Mouse (Mus musculus) heart, embryonic 16.5 days (tissue): ENCODE measurements at regions not wholly inside any gene's neighbourhood (a gene's known extent, or its start where the extent isn't known, plus 50 kb on each side); places are given as distances from the start of the nearest gene placed in this dataset.

ENCODE experiments used
- ATAC-seq: fragments of 200-750 bp; cut with Nextera tagmentation; replicated peaks from 2 replicates; pipeline ENCODE4 v1.8.0; 2017; ENCODE audit warnings: moderate number of reproducible peaks; ENCODE audit not compliant: insufficient read depth, low FRiP score; ENCODE audit errors: extremely low read depth
- H3K27ac ChIP-seq: fragments of 300-500 bp; sonication (generic); 2 replicates; pipeline ENCODE4 v1.5.1; 2014; ENCODE audit warnings: mild to moderate bottlenecking, low read length, control low read depth, moderate library complexity
- H3K27me3 ChIP-seq: fragments of 300-500 bp; sonication (generic); 2 replicates; pipeline ENCODE4 v1.6.1; 2014; ENCODE audit warnings: low read length, mixed read lengths; ENCODE audit not compliant: control insufficient read depth, insufficient read depth
- H3K36me3 ChIP-seq: fragments of 300-500 bp; sonication (generic); 2 replicates; pipeline ENCODE4 v1.6.1; 2014; ENCODE audit not compliant: control insufficient read depth, insufficient read depth
- H3K4me1 ChIP-seq: fragments of 300-500 bp; sonication (generic); 2 replicates; pipeline ENCODE4 v1.6.1; 2014; ENCODE audit warnings: low read length, mixed read lengths; ENCODE audit not compliant: control insufficient read depth, insufficient read depth
- H3K4me2 ChIP-seq: fragments of 300-500 bp; sonication (generic); 2 replicates; pipeline ENCODE4 v1.6.1; 2014; ENCODE audit warnings: low read depth, mild to moderate bottlenecking, control low read depth, low read length
- H3K4me3 ChIP-seq: fragments of 300-500 bp; sonication (generic); 2 replicates; pipeline ENCODE4 v1.5.1; 2014; ENCODE audit warnings: mild to moderate bottlenecking, control low read depth, low read length
- H3K9ac ChIP-seq: fragments of 300-500 bp; sonication (generic); 2 replicates; pipeline ENCODE4 v1.6.1; 2014; ENCODE audit warnings: low read length, control low read depth
- H3K9me3 ChIP-seq: fragments of 300-500 bp; sonication (generic); replicated peaks from 2 replicates; pipeline ENCODE4 v1.6.1; 2016; ENCODE audit warnings: low read length; ENCODE audit not compliant: control insufficient read depth
- WGBS: fragments of 180-500 bp; shearing (Covaris S2); extraction: QIAGEN DNeasy Blood & Tissue Kit; methylation state at CpG from one replicate; pipeline ENCODE4 v1.1.7; 2014; 5-methylcytosine and 5-hydroxymethylcytosine counted together

DNA sequence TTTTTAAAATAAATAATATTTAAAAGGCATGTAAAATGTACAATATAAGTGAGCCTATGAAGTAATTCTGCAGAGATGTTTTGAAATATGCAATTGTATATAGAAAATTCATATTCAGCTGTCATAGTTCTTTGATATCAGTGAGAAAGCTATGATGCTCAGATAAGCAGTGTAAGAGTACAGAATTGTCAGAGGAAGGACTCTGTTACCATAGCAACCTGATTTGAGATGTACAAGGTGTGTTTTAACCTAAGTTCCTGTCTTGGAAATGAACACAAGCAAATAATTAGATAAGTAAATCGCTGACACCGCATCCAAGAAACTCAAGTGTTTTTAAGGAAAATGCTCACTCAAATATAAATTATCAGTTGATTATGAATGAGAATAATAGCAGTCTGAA, 271.8 kb downstream of the Gabrg2 start:
- Histone ChIP-seq H3K4me2 (no peak overlapping the region), H3K9me3 (no peaks in the 10 kb centered on the region), H3K4me3 (no peak overlapping the region), H3K9ac (no peak overlapping the region), H3K36me3 (no peaks in the 10 kb centered on the region), H3K27me3 (no peaks in the 10 kb centered on the region), H3K27ac (no peak overlapping the region), H3K4me1 (no peaks in the 10 kb centered on the region)
- no peak for ATAC-seq
- 86% methylated on average over 2 of the region's 2 CpGs for WGBS

DNA sequence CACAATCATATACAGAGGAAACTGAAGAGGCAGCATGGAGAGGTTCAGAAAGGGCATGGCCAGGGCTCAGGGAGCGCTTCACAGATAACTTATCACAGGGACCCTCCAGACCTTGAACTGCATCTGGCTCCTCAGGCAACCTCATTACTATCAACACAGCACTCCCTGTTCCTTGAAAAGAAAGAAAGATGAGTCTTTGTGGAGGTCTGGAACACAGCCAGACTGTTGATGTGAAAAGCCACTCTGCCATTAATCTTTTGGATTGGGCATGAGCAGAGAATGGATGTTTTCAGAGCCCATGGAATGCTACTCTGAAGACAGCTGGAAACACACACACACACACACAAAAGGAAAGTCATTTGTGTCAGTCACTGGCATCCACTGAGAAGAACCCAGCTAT, 284.0 kb downstream of the Gabrg2 start:
- no peaks in the 10 kb centered on the region for H3K9me3 ChIP-seq
- WGBS, result 50% methylated on average over 1 of the region's 1 CpGs
- no peak overlapping the region for H3K27ac ChIP-seq
- H3K4me1 ChIP-seq, result no peaks in the 10 kb centered on the region
- ATAC-seq, result no peak
- H3K27me3 ChIP-seq, result no peaks in the 10 kb centered on the region
- no peaks in the 10 kb centered on the region for H3K36me3 ChIP-seq
- no peak overlapping the region for H3K4me3 ChIP-seq
- H3K4me2 ChIP-seq, result no peak overlapping the region
- H3K9ac ChIP-seq, result no peak overlapping the region

DNA sequence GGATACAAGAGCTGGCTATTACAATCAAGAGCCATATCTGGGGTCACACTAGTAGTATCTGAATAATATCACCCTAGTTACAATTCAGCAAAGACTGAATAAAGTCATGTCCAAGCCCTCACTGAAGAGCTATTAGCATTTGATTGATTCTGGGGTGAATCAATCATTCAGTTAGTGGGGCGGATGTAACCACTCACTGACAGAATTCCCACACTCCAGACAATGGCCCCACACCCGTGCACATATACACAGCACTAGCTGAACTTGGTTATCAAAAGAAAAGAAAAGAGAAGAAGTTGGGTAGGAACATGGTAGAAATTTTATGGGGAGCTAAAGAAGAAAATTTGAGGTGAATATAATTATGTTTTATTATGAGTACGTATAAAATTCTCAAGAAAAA, 310.0 kb downstream of the Gabrg2 start:
- Histone ChIP-seq H3K27me3 (no peaks in the 10 kb centered on the region), H3K9ac (no peak overlapping the region), H3K9me3 (no peaks in the 10 kb centered on the region), H3K4me3 (no peak overlapping the region), H3K36me3 (no peaks in the 10 kb centered on the region), H3K4me1 (no peaks in the 10 kb centered on the region), H3K27ac (no peak overlapping the region), H3K4me2 (no peak overlapping the region)
- WGBS, result 69% methylated on average over 3 of the region's 3 CpGs
- ATAC-seq, result no peak

DNA sequence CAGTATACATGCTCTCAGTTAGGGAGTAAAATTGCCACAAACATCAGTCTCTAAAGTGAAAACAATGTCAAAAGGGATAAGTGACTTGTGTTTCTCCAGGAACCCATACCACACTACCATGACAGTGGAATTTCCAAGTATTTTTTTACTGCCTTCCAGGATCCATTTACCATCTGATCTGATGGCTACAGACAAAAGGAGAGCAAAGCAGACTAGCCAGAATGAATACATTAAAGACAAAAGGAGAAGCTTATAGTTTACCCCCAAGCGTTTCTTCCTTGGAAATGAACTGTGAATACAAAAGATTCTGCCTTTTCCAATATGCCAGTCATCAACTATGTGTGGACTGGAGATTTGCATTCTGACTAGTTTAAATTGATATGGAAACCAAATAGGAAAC, 317.7 kb downstream of the Gabrg2 start:
- Histone ChIP-seq H3K27me3 (no peaks in the 10 kb centered on the region), H3K4me3 (no peak overlapping the region), H3K36me3 (no peaks in the 10 kb centered on the region), H3K27ac (no peak overlapping the region), H3K4me1 (no peaks in the 10 kb centered on the region), H3K4me2 (no peak overlapping the region), H3K9me3 (no peaks in the 10 kb centered on the region), H3K9ac (no peak overlapping the region)
- WGBS, result 57% methylated on average over 1 of the region's 1 CpGs
- ATAC-seq, result no peak

DNA sequence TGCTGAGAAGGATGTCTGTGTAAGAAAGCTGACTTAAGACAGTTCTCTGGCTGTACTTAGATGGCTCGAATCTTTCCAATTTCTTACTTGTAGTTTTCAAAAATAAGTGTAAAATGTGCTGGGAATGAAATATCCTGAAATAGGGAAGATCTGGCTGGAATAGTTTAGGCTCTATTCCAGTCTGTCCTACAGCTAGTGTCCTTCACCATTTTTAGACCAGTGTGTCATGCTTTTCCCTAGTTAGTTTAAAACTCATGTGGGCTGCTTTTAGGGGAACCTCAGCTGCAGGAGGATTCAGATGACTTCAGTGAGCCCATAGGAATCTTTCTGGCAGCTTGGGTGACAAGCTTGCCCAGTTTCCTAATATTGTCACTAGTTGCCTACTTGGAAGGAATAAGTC, 348.1 kb downstream of the Gabrg2 start:
- H3K4me1 ChIP-seq, result no peaks in the 10 kb centered on the region
- ATAC-seq, result no peak
- H3K4me3 ChIP-seq, result no peak overlapping the region
- no peaks in the 10 kb centered on the region for H3K9me3 ChIP-seq
- H3K36me3 ChIP-seq, result no peaks in the 10 kb centered on the region
- no peaks in the 10 kb centered on the region for H3K27me3 ChIP-seq
- no peak overlapping the region for H3K9ac ChIP-seq
- no peak overlapping the region for H3K27ac ChIP-seq
- no peak overlapping the region for H3K4me2 ChIP-seq
- WGBS, result 65% methylated on average over 1 of the region's 1 CpGs

DNA sequence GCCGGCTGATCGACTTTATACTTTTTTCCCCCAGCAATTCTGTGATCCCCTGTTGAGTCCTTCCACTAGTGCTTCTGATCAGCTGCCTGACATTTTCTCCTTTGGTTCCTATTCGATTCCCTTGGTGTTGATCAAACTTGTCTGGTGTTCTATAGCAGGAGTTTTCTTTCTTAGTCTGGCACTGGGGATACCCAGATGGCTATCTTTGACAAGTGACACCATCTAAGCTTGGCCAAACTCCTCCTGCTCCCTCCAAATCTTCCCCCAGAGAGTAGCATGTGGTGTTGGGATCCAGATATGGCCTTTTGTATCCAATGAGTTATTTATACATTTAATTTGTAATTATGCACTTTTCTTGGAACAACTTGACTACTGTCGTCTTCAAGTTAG, 355.2 kb downstream of the Gabrg2 start:
- Histone ChIP-seq H3K4me2 (no peak overlapping the region), H3K27me3 (no peaks in the 10 kb centered on the region), H3K4me1 (no peaks in the 10 kb centered on the region), H3K36me3 (no peaks in the 10 kb centered on the region), H3K27ac (no peak overlapping the region), H3K4me3 (no peak overlapping the region), H3K9me3 (no peaks in the 10 kb centered on the region), H3K9ac (no peak overlapping the region)
- WGBS, result 40% methylated on average over 4 of the region's 4 CpGs
- no peak for ATAC-seq

DNA sequence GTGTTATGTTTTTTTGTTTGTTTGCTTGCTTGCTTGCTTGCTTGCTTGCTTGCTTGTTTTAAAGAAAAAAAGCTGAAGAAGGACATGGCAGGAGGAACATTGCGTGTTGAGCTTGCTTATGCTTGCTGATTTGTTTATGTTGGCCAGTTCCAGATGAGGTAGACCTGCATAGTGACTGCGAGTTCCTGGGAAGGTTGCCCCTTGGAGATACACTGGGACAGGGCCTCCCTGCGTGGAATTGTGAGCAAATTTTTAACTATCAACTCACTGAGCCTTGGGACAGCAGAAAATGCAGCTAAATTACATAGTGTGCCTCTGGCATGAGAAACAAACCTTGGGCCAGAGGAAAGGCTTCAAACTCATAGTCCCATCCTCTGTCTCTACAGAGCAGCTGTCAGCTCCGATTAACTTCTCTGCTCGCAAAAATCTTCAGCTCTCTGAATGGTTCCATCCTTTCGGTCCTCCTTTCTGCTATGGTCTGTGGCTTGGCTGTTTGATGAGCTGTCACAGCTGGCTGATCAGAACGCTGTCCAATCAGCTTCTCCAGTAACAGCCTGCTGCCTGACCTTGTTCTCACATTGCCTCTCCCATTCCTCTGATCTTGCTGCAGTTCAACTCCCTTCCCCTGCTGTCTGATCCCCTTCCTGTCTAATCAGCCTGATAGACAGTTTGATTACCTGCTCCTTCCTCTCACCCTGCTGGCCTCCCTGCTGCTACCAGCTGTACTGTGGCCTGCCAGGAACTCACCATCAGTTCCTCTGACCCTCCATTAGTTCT, 355.7 kb downstream of the Gabrg2 start:
- peak; percentile 60 for ATAC-seq
- H3K27me3 ChIP-seq, result no peaks in the 10 kb centered on the region
- H3K9ac ChIP-seq, result no peak overlapping the region
- WGBS, result 27% methylated on average over 7 of the region's 7 CpGs
- H3K36me3 ChIP-seq, result no peaks in the 10 kb centered on the region
- no peaks in the 10 kb centered on the region for H3K4me1 ChIP-seq
- no peaks in the 10 kb centered on the region for H3K9me3 ChIP-seq
- no peak overlapping the region for H3K4me2 ChIP-seq
- no peak overlapping the region for H3K27ac ChIP-seq
- H3K4me3 ChIP-seq, result no peak overlapping the region

DNA sequence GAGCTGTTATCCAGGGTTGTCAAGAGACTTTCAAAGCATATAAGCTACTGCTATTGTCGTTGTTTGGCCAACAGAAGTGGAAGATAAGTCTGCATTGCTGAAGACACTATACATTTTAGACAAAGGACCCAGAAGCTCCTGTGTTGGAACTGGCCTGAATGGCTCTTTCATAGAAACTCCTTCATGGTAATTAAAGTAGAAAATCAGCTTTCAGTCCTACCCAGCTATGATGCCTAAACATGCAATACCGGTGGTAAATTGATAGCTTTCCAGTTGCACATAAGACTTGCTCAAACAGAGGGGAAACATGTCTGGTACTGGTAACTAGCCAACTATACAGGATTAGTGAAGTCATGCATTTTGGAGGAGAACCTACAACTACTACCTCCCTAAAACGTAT, 356.6 kb downstream of the Gabrg2 start:
- no peaks in the 10 kb centered on the region for H3K36me3 ChIP-seq

DNA sequence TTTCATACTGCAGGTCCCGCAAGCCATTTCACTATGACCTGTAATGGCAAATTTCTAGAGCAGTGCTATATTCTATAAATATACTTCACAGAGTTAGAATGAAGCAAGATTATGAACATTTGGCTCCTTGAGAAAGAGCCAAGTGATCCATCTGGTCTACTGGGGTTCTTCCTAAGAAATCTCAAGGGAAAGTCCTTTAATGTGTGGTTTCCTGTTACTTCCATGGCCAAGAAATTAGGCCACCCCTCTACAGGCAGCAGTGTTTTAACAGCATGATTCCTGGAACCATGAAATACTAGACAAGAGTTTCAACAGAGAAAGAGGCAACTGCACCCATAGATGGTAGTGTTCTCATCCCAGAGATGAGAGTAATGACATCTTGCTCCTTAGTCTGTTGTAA, 401.7 kb downstream of the Gabrg2 start:
- WGBS, result 80% methylated on average over 1 of the region's 1 CpGs
- no peak for ATAC-seq
- no peak overlapping the region for H3K4me2 ChIP-seq
- H3K36me3 ChIP-seq, result no peaks in the 10 kb centered on the region
- H3K4me1 ChIP-seq, result no peaks in the 10 kb centered on the region; the same call in 1 of the 2 replicates
- no peaks in the 10 kb centered on the region for H3K9me3 ChIP-seq
- no peak overlapping the region for H3K27ac ChIP-seq
- H3K4me3 ChIP-seq, result no peak overlapping the region
- no peak overlapping the region for H3K9ac ChIP-seq
- no peaks in the 10 kb centered on the region for H3K27me3 ChIP-seq

More for the DNA sequence above, 356.6 kb downstream of the Gabrg2 start:
- Histone ChIP-seq H3K27me3 (no peaks in the 10 kb centered on the region), H3K9ac (no peak overlapping the region), H3K4me2 (no peak overlapping the region), H3K4me3 (no peak overlapping the region), H3K9me3 (no peaks in the 10 kb centered on the region), H3K4me1 (no peaks in the 10 kb centered on the region), H3K27ac (no peak overlapping the region)
- no peak for ATAC-seq
- WGBS, result 75% methylated on average over 3 of the region's 3 CpGs
